Mouse (Mus musculus) skeletal muscle tissue, adult 2 months (tissue): Measurements from ENCODE around the gene Ift57.

Source experiments
- DNase-seq: peaks from one replicate; pipeline ENCODE4 v3.0.0-alpha.2; 2012; ENCODE audit warnings: low read depth, low spot score

Gene Ift57

GRCm38 (mm10) chr16:49752906-49753305, 53.9 kb downstream of the Ift57 start:
- DNase-seq = no peak

GRCm38 (mm10) chr16:49753318-49753717, 54.3 kb downstream of the Ift57 start:
- DNase-seq = no peak

- DNase-seq = no peak
Observed at GRCm38 (mm10) chr16:49760517-49761203, 61.6 kb downstream of the Ift57 start.

GRCm38 (mm10) chr16:49761981-49762380, 62.9 kb downstream of the Ift57 start:
- DNase-seq = no peak

- DNase-seq = no peak
Observed at GRCm38 (mm10) chr16:49766326-49766725, 67.3 kb downstream of the Ift57 start.

GRCm38 (mm10) chr16:49768491-49769031, 69.5 kb downstream of the Ift57 start:
- no peak for DNase-seq

GRCm38 (mm10) chr16:49769831-49770261, 70.8 kb downstream of the Ift57 start:
- no peak for DNase-seq

- DNase-seq = no peak
Observed at GRCm38 (mm10) chr16:49770320-49771189, 71.5 kb downstream of the Ift57 start.

- no peak for DNase-seq
Observed at GRCm38 (mm10) chr16:49771609-49772396, 72.8 kb downstream of the Ift57 start.

- DNase-seq = no peak
Observed at GRCm38 (mm10) chr16:49772576-49772975, 73.5 kb downstream of the Ift57 start.

GRCm38 (mm10) chr16:49773068-49773467, 74.0 kb downstream of the Ift57 start:
- no peak for DNase-seq

GRCm38 (mm10) chr16:49774059-49775001, 75.3 kb downstream of the Ift57 start:
- DNase-seq = no peak

- no peak for DNase-seq
Observed at GRCm38 (mm10) chr16:49775002-49775966, 76.3 kb downstream of the Ift57 start.

- no peak for DNase-seq
Observed at GRCm38 (mm10) chr16:49776981-49777380, 77.9 kb downstream of the Ift57 start.

- no peak for DNase-seq
Observed at GRCm38 (mm10) chr16:49781556-49782156, 82.6 kb downstream of the Ift57 start.

GRCm38 (mm10) chr16:49783369-49783768, 84.3 kb downstream of the Ift57 start:
- no peak for DNase-seq

GRCm38 (mm10) chr16:49786116-49786515, 87.1 kb downstream of the Ift57 start:
- no peak for DNase-seq

GRCm38 (mm10) chr16:49787714-49788113, 88.7 kb downstream of the Ift57 start:
- DNase-seq = no peak
